Mouse (Mus musculus): Measurements from ENCODE around the gene Olig1. TPM values are rescaled to one million over a fixed set of nuclear protein-coding genes. Genes with fewer than 3 reads are reported as not detected.

Gene Olig1
- polyA plus RNA-seq, 1 experiment = not detected

DNA sequence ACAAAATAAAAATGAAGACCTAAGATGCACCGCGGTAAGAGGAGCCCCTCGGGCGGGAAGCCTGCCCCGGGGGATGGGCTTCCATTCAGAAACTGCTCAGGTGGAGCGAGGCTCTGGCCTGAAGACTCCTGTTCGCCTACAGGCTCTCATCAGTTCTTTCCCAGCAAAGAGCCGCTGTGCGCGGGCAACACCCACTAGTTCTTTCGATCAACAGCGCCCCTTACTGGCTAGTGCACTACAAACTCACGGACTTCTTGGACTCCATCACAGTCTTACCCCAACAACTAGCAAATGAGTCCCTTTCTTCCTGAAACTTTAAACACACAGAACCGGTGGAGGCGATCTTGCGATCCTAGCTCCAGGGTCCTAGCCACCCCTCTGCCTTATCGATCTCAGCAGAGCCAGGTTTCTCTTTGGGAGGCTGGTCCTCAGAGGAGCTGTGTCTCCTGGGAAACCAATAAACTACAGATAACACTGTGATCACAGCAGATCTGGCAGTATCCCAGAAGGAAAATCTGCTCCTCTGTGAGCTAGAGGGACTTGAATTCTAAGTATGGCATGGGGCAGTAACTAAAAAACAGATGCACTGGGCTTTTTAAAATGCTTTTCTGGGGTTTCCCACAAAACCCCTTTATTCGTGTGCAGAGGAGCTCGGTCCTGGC is 44.7 kb downstream of the Olig1 start:
- Histone ChIP-seq H3K27me3 (ENCODE audit: control insufficient read depth, insufficient read depth, low read length) (no peaks in the 10 kb centered on the region), H3K4me1 (ENCODE audit: control insufficient read depth, insufficient read depth, insufficient read length, low read length) (no peaks in the 10 kb centered on the region), H3K36me3 (ENCODE audit: control insufficient read depth, insufficient read depth, low read length) (no peaks in the 10 kb centered on the region), H3K27ac (ENCODE audit: insufficient read depth, low read depth, low read length) (no peak overlapping the region), H3K4me3 (ENCODE audit: low read depth, low read length) (peak overlapping the region; percentile 20; the same call in 1 of the 2 replicates)
- TF ChIP-seq CTCF (IDR thresholded peaks at IDR 0.05; ENCODE audit: extremely low read depth, insufficient read length, insufficient replicate concordance, low read depth, low read length) (peak; percentile 74; the same call in 1 of the 2 replicates), POLR2A (IDR thresholded peaks at IDR 0.05; ENCODE audit: low read depth, low read length) (no peak)
- WGBS = 7% methylated on average over 19 of the region's 19 CpGs

DNA sequence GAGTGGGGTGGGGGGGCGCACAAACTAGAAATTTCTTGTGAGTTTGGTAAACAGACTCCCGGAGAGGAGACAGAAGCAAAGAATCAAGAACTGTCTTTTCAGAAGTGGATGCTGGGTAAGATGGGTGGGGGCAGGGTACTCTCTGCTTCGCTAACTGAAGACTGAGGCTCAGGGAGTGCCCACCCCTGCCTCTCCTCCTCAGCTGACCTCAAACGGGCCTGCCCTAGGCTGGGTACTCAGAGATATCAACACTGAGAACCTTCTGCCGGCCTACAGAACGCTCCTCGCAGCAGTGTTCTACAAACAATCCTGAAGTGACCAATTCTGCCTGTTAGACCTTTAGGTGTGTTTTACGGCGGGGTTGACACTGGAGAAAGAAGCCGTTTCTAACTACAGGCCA is 50.6 kb downstream of the Olig1 start:
- TF ChIP-seq POLR2A (IDR thresholded peaks at IDR 0.05; ENCODE audit: low read depth, low read length) (no peak), CTCF (IDR thresholded peaks at IDR 0.05; ENCODE audit: extremely low read depth, insufficient read length, insufficient replicate concordance, low read depth, low read length) (no peak)
- no peaks in the 10 kb centered on the region for H3K36me3 ChIP-seq (ENCODE audit: control insufficient read depth, insufficient read depth, low read length)
- H3K4me1 ChIP-seq (ENCODE audit: control insufficient read depth, insufficient read depth, insufficient read length, low read length) = no peaks in the 10 kb centered on the region
- H3K27ac ChIP-seq (ENCODE audit: insufficient read depth, low read depth, low read length) = no peak overlapping the region
- no peaks in the 10 kb centered on the region for H3K27me3 ChIP-seq (ENCODE audit: control insufficient read depth, insufficient read depth, low read length)
- 53% methylated on average over 10 of the region's 10 CpGs for WGBS
- no peak overlapping the region for H3K4me3 ChIP-seq (ENCODE audit: low read depth, low read length)

DNA sequence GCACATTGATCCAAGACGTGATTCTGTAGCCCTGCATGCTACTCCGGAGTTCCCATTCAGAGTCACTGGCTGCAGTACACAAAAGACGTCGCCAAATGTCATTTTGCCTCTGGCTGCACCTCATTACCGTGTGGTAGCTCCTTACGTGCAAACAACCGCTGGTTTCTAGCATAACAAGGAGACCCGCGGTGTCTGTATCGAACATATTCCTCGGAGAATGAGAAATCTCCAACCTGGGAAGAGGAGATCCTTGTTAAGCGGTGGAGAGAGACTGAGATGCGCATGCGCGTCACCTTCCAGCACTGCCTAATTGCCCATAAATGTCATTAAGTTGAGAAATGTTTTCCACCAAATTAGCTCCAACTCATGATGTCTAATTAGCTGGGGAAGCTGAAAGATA is 51.0 kb downstream of the Olig1 start:
- no peaks in the 10 kb centered on the region for H3K27me3 ChIP-seq (ENCODE audit: control insufficient read depth, insufficient read depth, low read length)
- no peaks in the 10 kb centered on the region for H3K4me1 ChIP-seq (ENCODE audit: control insufficient read depth, insufficient read depth, insufficient read length, low read length)
- TF ChIP-seq CTCF (IDR thresholded peaks at IDR 0.05; ENCODE audit: extremely low read depth, insufficient read length, insufficient replicate concordance, low read depth, low read length) (no peak), POLR2A (IDR thresholded peaks at IDR 0.05; ENCODE audit: low read depth, low read length) (no peak)
- 71% methylated on average over 15 of the region's 15 CpGs for WGBS
- H3K27ac ChIP-seq (ENCODE audit: insufficient read depth, low read depth, low read length) = no peak overlapping the region
- H3K4me3 ChIP-seq (ENCODE audit: low read depth, low read length) = no peak overlapping the region
- H3K36me3 ChIP-seq (ENCODE audit: control insufficient read depth, insufficient read depth, low read length) = no peaks in the 10 kb centered on the region

Other genes starting within 250 kb of the Olig1 start
- gene Paxbp1, start 225.2 kb upstream of the Olig1 start, polyA plus RNA-seq (2012; rRNA removed) = 2.9 and 7.3 TPM in 2 replicates
- 0.71 and 1.6 TPM in 2 replicates for gene 4932438H23Rik, start 174.7 kb upstream of the Olig1 start, polyA plus RNA-seq (2012; rRNA removed)
- not detected in 2 replicates for gene Olig2, start 44.3 kb upstream of the Olig1 start, polyA plus RNA-seq (2012; rRNA removed)
- gene Ifnar2, start 103.0 kb downstream of the Olig1 start, polyA plus RNA-seq (2012; rRNA removed) = 12.6 and 25.3 TPM in 2 replicates
- not detected in 2 replicates for gene Gm21970, start 121.9 kb downstream of the Olig1 start, polyA plus RNA-seq (2012; rRNA removed)
- gene Il10rb, start 136.4 kb downstream of the Olig1 start, polyA plus RNA-seq (2012; rRNA removed) = 16.8 and 51.2 TPM in 2 replicates
- 6.5 and 12.4 TPM in 2 replicates for gene Ifnar1, start 215.5 kb downstream of the Olig1 start, polyA plus RNA-seq (2012; rRNA removed)

Measured in small intestine, adult 2 months (tissue).